Mouse (Mus musculus) spleen, adult 2 months (tissue): ENCODE data around the gene Gm10964. TPM values are rescaled to one million over a fixed set of nuclear protein-coding genes. Genes with fewer than 3 reads are reported as not detected.

Experiments
- DNase-seq, 2 experiments: peaks; one replicate each; pipeline versions ENCODE4 v3.0.0 to v3.0.0-alpha.2; 2012 to 2021; ENCODE audit warnings: low spot score in 2 of 2, low read depth in 1 of 2
- H3K27ac ChIP-seq: fragments of 200-500 bp; 2 replicates; pipeline ENCODE4 v1.5.1; 2012; ENCODE audit warnings: low read length, inconsistent platforms; ENCODE audit not compliant: insufficient read depth
- H3K27me3 ChIP-seq: fragments of 200-500 bp; 2 replicates; pipeline ENCODE4 v1.6.1; 2012; ENCODE audit warnings: mild to moderate bottlenecking, moderate library complexity, low read length, inconsistent platforms; ENCODE audit not compliant: control insufficient read depth, insufficient read depth
- H3K36me3 ChIP-seq: fragments of 200-500 bp; 2 replicates; pipeline ENCODE4 v1.6.1; 2012; ENCODE audit warnings: mild to moderate bottlenecking, low read length, inconsistent platforms; ENCODE audit not compliant: control insufficient read depth, insufficient read depth
- H3K4me1 ChIP-seq: fragments of 200-500 bp; 2 replicates; pipeline ENCODE4 v1.6.1; 2011; ENCODE audit warnings: inconsistent platforms; ENCODE audit not compliant: control insufficient read depth, insufficient read depth, insufficient read length
- H3K4me3 ChIP-seq: fragments of 200-500 bp; 2 replicates; pipeline ENCODE4 v1.5.1; 2011; ENCODE audit warnings: mild to moderate bottlenecking, inconsistent platforms; ENCODE audit not compliant: insufficient read depth, insufficient read length; ENCODE audit errors: extremely low read depth
- CTCF ChIP-seq: fragments of 200-500 bp; IDR thresholded peaks from 2 replicates; pipeline ENCODE4 v1.5.1; 2011; ENCODE audit warnings: mild to moderate bottlenecking, inconsistent platforms; ENCODE audit not compliant: insufficient read depth, insufficient read length, insufficient replicate concordance; ENCODE audit errors: extremely low read depth
- POLR2A ChIP-seq: fragments of 200-500 bp; IDR thresholded peaks from 2 replicates; pipeline ENCODE4 v1.6.1; 2011; ENCODE audit warnings: low read depth, low read length, inconsistent platforms
- WGBS: fragments of 180-500 bp; shearing (Covaris S2); methylation state at CpG from one replicate; pipeline ENCODE4 v1.1.7; 2018; 5-methylcytosine and 5-hydroxymethylcytosine counted together
- polyA plus RNA-seq: library from polyadenylated mRNA; depleted of rRNA; stranded (reverse); fragments of >200 nt; gene quantifications from 2 replicates; pipeline ENCODE4 v1.2.3, GENCODE M21; 2012

The Gm10964 gene
- polyA plus RNA-seq, 1 experiment = not detected

DNA sequence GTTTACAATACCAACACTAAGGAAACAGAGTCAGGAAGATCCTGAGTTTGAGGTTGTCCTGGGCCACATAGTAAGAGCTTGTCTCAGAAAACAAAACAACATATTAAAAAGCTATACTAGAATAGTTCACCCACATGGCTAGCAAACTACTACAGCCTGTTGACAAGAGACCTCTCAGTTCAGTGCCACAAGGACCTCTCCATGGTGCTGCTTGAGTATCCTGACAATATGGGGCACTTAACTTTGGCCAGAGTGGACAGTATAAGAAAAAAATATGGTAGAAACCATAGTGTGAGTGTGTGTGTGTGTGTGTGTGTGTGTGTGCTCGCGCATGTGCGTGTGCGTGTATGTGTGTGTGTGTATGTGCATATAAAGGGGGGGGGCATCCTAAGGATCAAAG, 27.0 kb upstream of the Gm10964 start:
- Histone ChIP-seq H3K27ac (no peak overlapping the region), H3K27me3 (no peaks in the 10 kb centered on the region), H3K4me1 (peaks cover 6% of the 10 kb centered on the region; the same call in 1 of the 2 replicates), H3K4me3 (no peak overlapping the region), H3K36me3 (no peaks in the 10 kb centered on the region)
- DNase-seq = no peak
- no peak for TF ChIP-seq POLR2A
- no peak for TF ChIP-seq CTCF
- WGBS = 98% methylated on average over 4 of the region's 4 CpGs

DNA sequence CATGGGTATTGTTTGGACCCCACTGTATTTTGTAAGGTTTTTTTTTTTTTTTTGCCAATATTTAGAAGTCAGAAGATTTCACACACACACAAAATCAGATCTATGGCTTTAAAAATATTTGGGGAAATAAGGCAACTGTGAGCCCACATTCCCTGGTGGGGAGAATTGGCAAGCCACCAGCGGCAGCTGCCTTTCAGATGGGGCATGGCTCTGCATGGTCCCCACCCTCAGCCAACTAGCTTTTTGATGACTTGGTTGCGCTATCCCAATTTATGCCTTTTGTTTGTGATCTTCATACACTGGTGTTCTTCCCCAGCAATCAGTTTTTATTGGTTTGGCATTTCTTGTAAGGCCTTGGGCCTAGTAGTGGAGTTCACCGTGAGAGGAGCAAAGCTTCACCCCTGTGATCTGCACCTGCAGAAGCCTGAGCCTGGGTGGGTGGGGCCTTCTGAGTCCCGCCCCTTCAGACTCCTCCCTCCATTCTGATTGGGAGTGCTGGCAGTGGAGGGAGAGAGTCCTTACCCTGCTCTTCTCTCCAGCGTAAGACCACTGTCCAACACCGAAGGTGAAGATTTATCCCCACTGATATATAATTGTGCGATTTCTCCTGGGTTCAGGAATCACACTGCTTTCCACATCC, 24.8 kb upstream of the Gm10964 start:
- no peak for TF ChIP-seq POLR2A
- TF ChIP-seq CTCF = no peak
- Histone ChIP-seq H3K27ac (no peak overlapping the region; the same call in 1 of the 2 replicates), H3K4me1 (peaks cover 6% of the 10 kb centered on the region; the same call in 1 of the 2 replicates), H3K27me3 (no peaks in the 10 kb centered on the region), H3K36me3 (no peaks in the 10 kb centered on the region), H3K4me3 (no peak overlapping the region)
- DNase-seq = no peak
- 79% methylated on average over 7 of the region's 7 CpGs for WGBS

DNA sequence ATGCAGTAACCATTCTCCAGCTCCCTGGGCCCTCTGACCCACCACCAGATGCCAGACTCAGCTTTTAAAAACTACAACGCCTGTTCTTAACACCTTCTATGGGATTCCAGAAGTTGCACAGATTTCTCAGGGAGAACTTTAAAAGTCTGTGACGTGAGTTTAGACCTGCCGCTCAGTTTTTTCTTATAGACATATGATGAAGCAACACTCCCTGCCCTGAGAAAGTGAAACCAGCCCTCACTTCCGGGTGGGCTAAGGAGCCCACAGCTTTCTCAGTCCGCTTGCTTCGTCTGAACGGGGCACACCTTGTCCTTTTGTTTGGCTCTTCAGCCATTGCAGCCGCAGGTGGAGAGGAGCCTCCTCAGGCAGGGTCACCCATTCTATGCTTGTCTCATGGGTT, 24.2 kb upstream of the Gm10964 start:
- no peaks in the 10 kb centered on the region for H3K36me3 ChIP-seq
- DNase-seq = no peak
- 60% methylated on average over 8 of the region's 8 CpGs for WGBS
- H3K4me1 ChIP-seq = peaks cover 6% of the 10 kb centered on the region; the same call in 1 of the 2 replicates
- no peak overlapping the region for H3K4me3 ChIP-seq
- TF ChIP-seq POLR2A (no peak), CTCF (no peak)
- H3K27me3 ChIP-seq = no peaks in the 10 kb centered on the region
- H3K27ac ChIP-seq = no peak overlapping the region; the same call in 1 of the 2 replicates

DNA sequence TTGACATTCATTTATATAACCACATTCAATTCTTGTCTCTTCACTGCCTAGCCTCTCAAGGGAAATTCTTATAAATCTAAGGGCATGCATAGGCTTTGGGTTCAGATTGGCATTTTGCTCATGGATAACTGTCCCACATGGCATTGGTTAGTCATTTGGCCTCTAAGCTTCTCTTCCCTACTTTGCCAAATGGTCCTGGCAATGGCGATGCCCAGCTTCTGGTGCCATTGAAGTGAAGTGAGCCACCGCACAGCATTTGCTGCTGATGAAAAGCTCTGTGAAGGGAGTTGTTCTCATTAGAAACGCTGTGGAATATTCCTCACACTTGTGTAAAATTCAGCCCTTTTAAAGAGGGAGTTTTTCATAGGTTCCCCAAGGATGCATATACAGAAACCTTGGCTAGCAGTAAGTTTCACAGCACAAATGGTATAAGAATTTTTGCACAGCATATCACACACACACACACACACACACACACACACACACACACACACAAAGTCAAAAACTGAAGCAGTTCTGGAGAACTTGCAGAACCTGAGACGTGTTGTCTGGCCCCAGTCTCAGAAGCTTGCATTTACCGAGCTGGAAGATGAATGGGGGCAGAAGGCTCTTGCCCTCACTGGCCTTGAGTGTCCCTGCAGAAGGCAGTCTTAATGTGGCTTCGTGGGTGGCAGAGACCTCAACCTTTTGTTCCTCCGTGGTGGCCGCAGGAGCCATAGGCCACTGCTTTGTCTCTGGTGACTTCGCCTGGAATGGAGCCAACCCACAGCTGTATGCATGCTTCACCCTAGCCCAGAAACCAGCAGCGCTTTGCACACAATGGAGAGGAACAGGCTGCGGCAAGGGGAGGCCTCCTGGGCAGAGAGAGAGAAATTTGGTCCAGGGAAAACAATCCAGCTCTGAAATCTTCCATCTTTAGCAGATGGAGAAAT, 23.1 kb upstream of the Gm10964 start:
- DNase-seq = no peak
- TF ChIP-seq POLR2A (no peak), CTCF (no peak)
- peaks cover 6% of the 10 kb centered on the region; the same call in 1 of the 2 replicates for H3K4me1 ChIP-seq
- no peaks in the 10 kb centered on the region for H3K27me3 ChIP-seq
- 40% methylated on average over 11 of the region's 11 CpGs for WGBS
- no peak overlapping the region for H3K27ac ChIP-seq
- H3K36me3 ChIP-seq = no peaks in the 10 kb centered on the region
- H3K4me3 ChIP-seq = no peak overlapping the region

DNA sequence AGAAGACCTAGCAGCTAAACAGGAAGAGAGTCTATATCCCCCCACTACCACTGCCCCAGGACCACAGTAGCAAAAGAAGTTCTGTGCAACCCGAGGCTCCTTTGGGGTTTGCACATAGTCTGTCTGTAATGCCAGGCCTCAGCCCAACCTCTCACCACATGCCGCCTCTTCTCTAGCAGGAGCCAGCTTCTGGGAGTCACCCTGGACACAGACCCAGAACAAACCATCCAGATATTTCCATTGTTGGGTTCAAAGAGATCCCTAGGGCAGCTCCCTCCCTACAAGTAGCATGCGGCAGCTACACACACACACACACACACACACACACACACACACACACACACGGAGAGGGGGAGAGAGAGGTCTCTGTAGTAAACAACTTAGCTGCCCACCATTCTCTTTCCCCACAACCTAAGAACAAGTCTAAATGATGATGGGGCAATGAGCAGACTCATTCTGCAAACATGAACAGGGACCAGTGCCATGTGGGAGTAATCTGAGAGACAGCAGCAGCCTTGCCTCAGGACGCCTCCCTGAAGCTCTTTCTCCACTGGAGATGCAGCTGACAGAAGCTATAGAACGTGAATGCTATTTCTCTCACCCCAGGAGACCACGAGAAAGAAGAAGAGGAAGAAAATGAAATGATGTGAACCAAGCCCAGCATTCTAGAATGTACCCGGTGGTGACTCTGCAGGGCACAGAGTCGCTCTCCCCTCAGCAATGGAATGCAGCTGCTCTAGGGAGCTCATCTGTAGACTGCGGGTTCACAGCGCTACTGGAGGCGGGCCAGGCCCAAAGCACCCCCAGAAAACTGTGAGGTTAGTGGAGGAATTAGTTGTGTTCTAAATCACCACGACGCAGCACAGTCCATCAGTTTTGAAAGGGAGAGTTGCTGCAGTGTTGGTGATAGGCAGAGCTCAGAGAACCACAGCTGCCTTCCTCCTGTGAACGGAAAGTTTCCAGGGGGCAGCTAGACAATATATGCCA, 22.1 kb upstream of the Gm10964 start:
- Histone ChIP-seq H3K27me3 (no peaks in the 10 kb centered on the region), H3K4me1 (peaks cover 6% of the 10 kb centered on the region; the same call in 1 of the 2 replicates), H3K36me3 (no peaks in the 10 kb centered on the region), H3K27ac (no peak overlapping the region), H3K4me3 (no peak overlapping the region)
- 56% methylated on average over 15 of the region's 15 CpGs for WGBS
- no peak for TF ChIP-seq POLR2A
- no peak for TF ChIP-seq CTCF
- DNase-seq = no peak

DNA sequence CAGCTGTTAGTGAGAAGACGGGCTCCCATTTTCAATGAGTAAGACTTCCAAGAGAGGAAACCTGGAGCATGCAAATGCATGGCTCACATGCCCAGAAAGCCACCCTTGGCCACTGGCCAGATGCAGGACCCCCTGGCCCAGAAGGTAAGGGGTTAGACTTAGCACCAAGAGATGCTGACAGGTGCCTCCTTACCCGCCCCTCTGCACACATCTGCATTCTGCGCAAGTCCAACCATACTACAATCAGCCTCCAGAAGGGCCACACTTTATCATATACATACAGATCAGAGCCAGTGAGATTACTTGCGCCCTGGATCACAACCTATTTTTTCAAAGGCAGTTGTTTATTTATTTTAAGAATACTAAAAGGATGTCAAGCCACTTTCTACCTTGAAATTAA, 20.4 kb upstream of the Gm10964 start:
- TF ChIP-seq CTCF = no peak
- no peak for TF ChIP-seq POLR2A
- H3K27ac ChIP-seq = no peak overlapping the region
- H3K4me3 ChIP-seq = no peak overlapping the region
- H3K27me3 ChIP-seq = no peaks in the 10 kb centered on the region
- no peaks in the 10 kb centered on the region for H3K36me3 ChIP-seq
- no peak for DNase-seq
- peaks cover 6% of the 10 kb centered on the region; the same call in 1 of the 2 replicates for H3K4me1 ChIP-seq
- 85% methylated on average over 4 of the region's 4 CpGs for WGBS

DNA sequence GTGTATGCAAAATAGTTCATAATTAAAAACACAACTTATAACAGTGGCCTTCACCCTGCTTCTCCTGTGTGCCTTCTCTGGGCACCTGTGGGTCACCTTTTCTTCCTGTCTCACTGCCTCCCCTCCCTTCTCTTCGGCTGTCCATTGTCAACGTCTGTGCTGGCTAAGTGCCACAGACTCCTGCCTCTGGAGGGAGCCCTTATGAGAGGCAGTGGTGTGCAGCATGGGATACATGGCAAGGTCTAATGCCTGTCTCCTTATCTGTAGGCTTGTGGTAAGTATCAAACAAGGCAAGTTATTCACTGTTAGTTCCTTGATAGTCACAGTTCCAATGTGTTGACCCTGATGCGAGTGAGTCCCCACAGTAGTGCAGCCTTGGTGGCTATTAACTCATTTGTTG, 15.0 kb upstream of the Gm10964 start:
- Histone ChIP-seq H3K27ac (no peak overlapping the region), H3K27me3 (no peaks in the 10 kb centered on the region), H3K4me3 (no peak overlapping the region), H3K4me1 (no peaks in the 10 kb centered on the region), H3K36me3 (no peaks in the 10 kb centered on the region)
- TF ChIP-seq POLR2A (no peak), CTCF (no peak)
- no peak for DNase-seq
- 56% methylated on average over 3 of the region's 3 CpGs for WGBS
